Mouse (Mus musculus): Measurements from ENCODE around the gene Wdr66.

Gene Wdr66

GRCm38 (mm10) chr5:123270917-123271316, 19.0 kb downstream of the Wdr66 start:
- no peak for DNase-seq (ENCODE audit: low read depth, low spot score)

GRCm38 (mm10) chr5:123272927-123273326, 21.0 kb downstream of the Wdr66 start:
- no peak for DNase-seq (ENCODE audit: low read depth, low spot score)

DNA sequence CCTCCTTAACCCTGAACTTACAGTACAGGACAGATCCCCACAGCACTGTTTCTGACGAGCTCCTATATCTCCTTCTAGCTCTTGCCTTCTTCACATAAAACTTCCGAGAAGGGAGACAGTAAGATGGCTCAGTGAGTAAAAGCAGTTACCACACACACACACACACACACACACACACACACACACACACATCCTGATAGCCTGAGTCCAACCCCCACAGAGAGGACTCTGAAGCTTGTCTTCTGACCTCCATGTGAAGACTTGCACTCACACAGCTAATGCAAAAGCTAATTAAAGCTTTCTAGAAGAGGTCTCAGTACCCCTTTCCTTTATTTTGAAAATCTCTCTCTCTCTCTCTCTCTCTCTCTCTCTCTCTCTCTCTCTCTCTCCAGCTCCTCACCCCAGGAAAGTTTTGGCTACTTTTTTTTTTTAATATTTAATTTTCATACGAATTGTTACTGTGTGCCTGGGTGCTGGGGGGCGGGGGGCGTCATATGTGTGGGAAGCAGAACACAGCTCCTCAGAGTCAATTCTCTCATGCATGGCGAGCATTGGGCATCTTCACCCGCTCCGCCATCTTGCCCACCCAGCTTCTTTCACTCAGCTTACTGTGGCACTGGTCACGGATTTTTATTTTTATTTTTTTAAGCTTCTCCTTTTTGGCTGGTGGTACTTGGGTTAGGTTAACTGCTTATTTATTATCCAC, 24.9 kb downstream of the Wdr66 start:
- no peak for DNase-seq (ENCODE audit: low read depth, low spot score)

DNA sequence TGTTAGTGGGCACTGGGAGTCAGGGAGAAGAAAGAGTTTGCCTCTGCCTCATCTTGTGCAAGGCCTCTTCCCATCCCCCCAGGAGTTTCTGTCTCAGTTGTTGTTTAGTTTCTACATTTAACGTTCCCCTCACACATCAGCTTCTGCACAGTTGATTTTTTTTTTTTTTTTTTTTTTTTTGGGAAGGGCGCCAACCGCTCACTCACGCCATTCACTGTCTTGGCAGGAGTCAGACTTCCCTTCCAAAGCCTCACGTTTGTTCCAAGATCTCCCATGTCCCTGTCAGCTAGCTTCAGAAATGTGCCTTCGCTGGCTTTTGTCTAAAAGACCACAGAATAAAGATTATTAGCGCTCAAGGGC, 25.4 kb downstream of the Wdr66 start:
- DNase-seq (ENCODE audit: low read depth, low spot score) = no peak

DNA sequence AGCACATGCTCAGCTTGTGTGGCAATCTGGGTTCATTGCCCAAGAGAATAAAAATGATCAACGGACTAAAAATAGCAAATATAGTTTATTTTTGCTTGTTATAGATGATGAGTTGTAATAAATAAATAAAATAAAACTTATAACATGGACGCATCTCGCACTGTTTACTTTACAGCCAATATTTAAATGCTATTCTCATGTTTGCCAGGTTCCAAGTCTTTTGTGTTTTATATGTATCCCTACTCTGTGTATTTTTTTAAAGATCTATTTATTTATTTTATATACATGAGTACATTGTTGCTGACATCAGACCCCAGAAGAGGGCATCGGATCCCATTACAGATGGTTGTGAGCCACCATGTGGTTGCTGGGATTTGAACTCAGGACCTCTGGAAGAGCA, 25.8 kb downstream of the Wdr66 start:
- DNase-seq (ENCODE audit: low read depth, low spot score) = no peak

DNA sequence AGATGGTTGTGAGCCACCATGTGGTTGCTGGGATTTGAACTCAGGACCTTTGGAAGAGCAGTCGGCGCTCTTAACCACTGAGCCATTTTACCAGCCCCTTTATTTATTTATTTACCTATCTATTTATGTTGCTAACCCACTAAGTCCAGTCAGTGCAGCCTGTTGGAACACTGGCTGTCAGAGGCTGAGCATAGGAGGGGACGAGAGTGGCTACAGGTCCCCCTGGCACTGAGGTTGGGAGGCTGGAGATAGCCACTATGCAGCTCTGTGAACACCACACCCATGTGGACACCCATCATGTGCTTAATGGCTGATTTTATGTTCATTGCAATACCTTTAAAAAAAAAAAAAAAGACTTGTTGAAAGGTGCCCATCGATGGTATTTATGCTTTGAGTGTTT, 27.3 kb downstream of the Wdr66 start:
- no peak for DNase-seq (ENCODE audit: low read depth, low spot score)

DNA sequence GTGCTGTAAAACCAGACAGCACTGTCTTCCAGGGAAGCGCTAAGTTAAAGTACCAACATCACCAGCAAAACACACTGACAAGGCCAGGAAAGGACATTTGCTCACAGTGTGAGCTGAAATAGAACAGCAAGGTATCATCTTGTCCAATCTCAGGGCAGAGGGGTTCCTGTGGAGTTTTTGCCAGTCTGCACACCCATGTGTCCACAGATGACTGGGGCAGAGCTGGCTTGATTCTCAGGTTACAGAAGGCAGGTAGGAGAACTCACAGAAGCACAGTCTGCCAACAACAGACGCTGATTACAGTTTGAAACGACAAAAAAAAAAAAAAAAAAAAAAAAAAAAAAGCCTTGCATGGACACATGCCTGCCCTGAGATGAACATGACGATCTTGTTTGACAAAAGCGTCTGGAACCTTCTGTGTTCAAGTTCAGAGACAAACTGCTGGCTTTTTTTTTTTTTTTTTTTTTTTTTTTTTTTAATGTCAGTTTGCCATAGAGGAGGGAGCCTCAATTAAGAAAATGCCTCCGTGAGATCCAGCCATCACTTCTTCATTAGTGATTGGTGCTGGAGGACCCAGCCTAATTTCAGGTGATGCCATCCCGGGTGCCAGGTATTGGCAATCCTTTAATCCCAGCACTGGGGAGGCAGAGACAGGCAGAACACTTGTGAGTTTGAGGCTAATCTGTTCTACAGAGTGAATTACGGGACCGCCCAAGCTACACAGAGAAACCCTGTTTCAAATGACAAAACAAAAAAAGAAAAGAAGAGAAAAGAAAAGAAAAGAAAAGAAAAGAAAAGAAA, 29.6 kb downstream of the Wdr66 start:
- DNase-seq (ENCODE audit: low read depth, low spot score) = no peak

DNA sequence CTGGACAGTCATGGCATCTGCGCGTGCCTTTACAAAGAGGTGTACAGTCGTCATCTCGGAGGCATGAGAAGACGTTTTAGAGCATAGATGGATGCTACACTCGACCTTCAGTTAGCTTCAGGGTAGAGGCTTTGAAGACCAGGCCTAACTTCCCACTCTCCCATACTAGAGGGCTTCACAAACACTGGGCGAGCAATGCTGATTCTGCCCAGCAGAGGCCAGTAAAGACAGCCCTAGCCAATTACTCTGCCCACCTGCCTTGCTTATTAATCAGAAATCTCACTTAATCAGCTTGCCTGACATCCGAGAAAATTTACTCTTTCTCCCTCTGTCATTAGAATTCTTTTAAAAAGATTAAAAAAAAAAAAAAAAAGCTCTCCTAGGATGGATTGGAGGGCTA, 33.3 kb downstream of the Wdr66 start:
- no peak for DNase-seq (ENCODE audit: low read depth, low spot score)

DNA sequence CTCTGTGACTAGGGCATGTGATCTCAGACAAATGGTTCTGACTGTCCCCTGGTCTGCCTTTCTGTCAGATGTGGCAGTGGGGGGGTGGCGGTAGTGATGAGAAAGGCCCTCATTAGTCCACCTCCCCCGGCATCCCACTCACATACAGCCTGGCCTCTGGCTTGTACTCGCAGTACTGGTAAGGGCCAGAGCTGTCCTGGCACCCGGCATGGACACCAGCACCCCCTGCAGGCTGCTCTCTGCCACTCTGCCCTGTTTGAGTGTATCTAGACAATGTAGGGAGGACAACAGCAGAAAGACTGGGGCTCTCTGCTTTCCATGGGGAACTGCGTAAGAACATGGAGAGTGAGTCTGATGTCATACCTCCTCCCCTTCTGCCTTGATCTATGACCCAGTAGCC, 36.2 kb downstream of the Wdr66 start:
- DNase-seq (ENCODE audit: low read depth, low spot score) = peak; percentile 68

- no peak for DNase-seq (ENCODE audit: low read depth, low spot score)
Measured at GRCm38 (mm10) chr5:123294653-123295052, 42.8 kb downstream of the Wdr66 start.

GRCm38 (mm10) chr5:123296224-123296806, 44.4 kb downstream of the Wdr66 start:
- DNase-seq (ENCODE audit: low read depth, low spot score) = peak; percentile 78

DNA sequence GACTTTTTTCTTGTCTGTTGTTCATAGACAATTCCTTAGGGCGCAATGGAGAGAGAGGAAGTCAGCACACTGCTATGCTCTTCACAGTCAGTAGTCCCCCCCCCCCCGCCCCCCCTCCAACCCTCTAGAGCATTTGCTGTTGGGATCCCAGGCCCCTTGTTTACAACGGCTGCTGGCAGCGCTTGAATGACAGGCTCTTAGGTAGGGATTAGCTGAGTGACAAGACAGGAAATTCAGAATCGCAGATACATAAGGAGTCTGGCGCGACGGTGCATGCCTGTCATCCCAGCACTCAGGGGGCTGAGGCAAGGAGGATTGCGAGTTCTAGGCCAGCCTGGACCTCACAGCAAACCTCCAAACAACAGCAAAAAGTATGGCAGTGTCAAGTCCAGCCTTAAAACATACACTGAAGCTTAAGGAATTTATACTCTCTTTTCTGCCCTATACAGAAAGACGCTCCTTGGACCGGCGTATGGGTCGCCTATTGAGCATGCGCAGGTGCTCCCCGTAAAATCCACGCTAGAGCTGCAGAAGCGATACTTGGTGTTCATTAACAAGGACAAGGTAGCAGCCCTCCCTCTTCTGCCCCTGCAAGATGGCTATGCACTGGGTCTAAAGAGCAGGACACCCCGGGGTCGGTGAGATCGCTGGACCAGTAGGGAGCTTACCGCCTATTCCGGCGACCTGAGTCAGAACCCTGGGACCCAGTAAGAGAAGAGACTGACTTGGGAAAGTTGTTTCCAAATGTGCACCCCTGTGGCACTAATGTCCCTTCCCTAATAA, 45.3 kb downstream of the Wdr66 start:
- no peak for DNase-seq (ENCODE audit: low read depth, low spot score)

DNA sequence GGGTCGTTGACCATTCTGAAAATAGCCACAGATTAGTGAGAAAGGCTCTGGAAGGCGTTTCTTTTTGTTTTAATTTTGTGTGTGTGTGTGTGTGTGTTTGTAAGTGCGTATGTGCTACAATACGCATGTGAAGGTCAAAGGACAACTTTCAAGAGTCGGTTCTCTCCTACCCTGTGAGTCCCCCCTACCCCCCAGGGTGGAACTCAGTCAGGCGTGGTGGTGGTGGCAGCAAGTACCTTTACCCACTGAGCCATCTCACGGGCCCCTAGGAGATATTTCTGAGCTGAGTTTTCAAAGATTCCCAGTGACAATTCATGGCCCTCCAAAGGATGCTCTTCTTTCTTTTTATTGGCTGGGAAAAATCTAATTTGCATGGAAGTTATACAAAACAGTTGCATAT, 45.9 kb downstream of the Wdr66 start:
- DNase-seq (ENCODE audit: low read depth, low spot score) = no peak

- DNase-seq (ENCODE audit: low read depth, low spot score) = peak; percentile 78
Measured at GRCm38 (mm10) chr5:123298526-123298925, 46.6 kb downstream of the Wdr66 start.

- no peak for DNase-seq (ENCODE audit: low read depth, low spot score)
Measured at GRCm38 (mm10) chr5:123300496-123301034, 48.7 kb downstream of the Wdr66 start.

GRCm38 (mm10) chr5:123301780-123302521, 50.0 kb downstream of the Wdr66 start:
- no peak for DNase-seq (ENCODE audit: low read depth, low spot score)

DNA sequence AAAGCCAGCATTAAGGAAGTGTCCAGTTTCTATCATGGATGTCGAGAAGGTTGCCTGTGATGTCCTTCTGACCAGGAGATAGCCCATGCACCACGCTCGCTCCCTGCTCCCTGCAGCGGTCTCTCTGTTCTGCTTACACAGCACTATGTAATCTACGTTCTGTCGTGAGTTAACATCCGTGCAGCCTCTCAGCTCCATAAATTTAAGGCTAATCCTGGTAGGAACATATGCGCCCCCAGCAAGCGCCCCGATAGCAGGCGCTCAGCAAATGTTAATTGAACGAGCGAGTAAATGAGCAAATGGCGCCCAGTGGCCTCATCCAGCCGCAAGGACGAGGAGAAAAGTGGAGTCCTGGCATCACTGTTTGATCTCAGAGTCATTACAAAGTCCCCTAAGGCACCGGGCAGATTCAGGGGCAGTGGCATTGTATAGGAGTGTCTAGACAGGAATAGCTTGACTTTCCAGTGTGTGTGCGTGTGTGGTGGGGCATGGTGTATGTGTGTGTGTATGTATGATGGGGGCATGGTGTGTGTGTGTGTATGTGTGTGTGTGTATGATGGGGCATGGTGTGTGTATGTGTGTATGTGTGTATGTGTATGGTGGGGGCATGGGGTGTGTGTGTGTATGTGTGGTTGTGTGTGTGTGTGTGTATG, 55.9 kb downstream of the Wdr66 start:
- DNase-seq (ENCODE audit: low read depth, low spot score) = no peak

GRCm38 (mm10) chr5:123309816-123310215, 57.9 kb downstream of the Wdr66 start:
- DNase-seq (ENCODE audit: low read depth, low spot score) = no peak

GRCm38 (mm10) chr5:123310221-123310620, 58.3 kb downstream of the Wdr66 start:
- DNase-seq (ENCODE audit: low read depth, low spot score) = no peak

- DNase-seq (ENCODE audit: low read depth, low spot score) = no peak
Measured at GRCm38 (mm10) chr5:123313058-123313630, 61.2 kb downstream of the Wdr66 start.
